In genomic region chr9:37054703-37055102, GRCm38 (mm10) we compare ENCODE assay signal across 8 mouse cellular contexts.
DNase-seq lines count a peak whose midpoint lies in the region; ATAC-seq and TF ChIP-seq lines count a peak whose summit lies in the region.

No protein-coding gene starts in this region.

- peak overlapping the region; percentile 44; the same call in 1 of the 2 replicates for H3K4me2 ChIP-seq in kidney, embryonic 15.5 days
- peak overlapping the region; percentile 58 for H3K4me2 ChIP-seq in embryonic facial prominence, embryonic 13.5 days
- H3K4me2 ChIP-seq in heart, embryonic 15.5 days: no peak overlapping the region
- peak overlapping the region; percentile 41 for H3K4me2 ChIP-seq in neural tube, embryonic 15.5 days

- H3K27ac ChIP-seq in kidney, embryonic 15.5 days: peak overlapping the region; percentile 84
- H3K27ac ChIP-seq in kidney, adult 2 months (ENCODE audit: insufficient read depth, low read depth, low read length): no peak overlapping the region; the same call in 1 of the 2 replicates
- H3K27ac ChIP-seq in embryonic facial prominence, embryonic 13.5 days: peak overlapping the region; percentile 63
- H3K27ac ChIP-seq in heart, embryonic 15.5 days: 0 out of 2 replicates have a peak overlapping the region, but pooled peaks have one; percentile 52
- peak overlapping the region; percentile 89 for H3K27ac ChIP-seq in limb, embryonic 10.5 days
- peak overlapping the region; percentile 77 for H3K27ac ChIP-seq in neural tube, embryonic 15.5 days (replicated peaks)

- H3K36me3 ChIP-seq in kidney, embryonic 15.5 days: no peaks in the 10 kb centered on the region
- no peaks in the 10 kb centered on the region for H3K36me3 ChIP-seq in kidney, adult 2 months (ENCODE audit: control insufficient read depth, insufficient read depth, low read length)
- H3K36me3 ChIP-seq in embryonic facial prominence, embryonic 13.5 days: no peaks in the 10 kb centered on the region
- H3K36me3 ChIP-seq in heart, embryonic 15.5 days: no peaks in the 10 kb centered on the region
- H3K36me3 ChIP-seq in limb, embryonic 10.5 days: no peaks in the 10 kb centered on the region
- H3K36me3 ChIP-seq in neural tube, embryonic 15.5 days: no peaks in the 10 kb centered on the region

- no peak for TF ChIP-seq POLR2A in kidney, adult 2 months (IDR thresholded peaks at IDR 0.05; ENCODE audit: low read depth, low read length)

- DNase-seq in kidney, adult 2 months: no peak
- no peak for DNase-seq in limb, embryonic 10.5 days (ENCODE audit: low spot score)
- DNase-seq in cerebellum, postnatal 25 days: no peak

- H3K4me1 ChIP-seq in kidney, embryonic 15.5 days: peaks cover 45% of the 10 kb centered on the region
- H3K4me1 ChIP-seq in kidney, adult 2 months (ENCODE audit: control insufficient read depth, insufficient read depth, low read length): no peaks in the 10 kb centered on the region
- peaks cover 27% of the 10 kb centered on the region for H3K4me1 ChIP-seq in embryonic facial prominence, embryonic 13.5 days
- peaks cover 18% of the 10 kb centered on the region for H3K4me1 ChIP-seq in heart, embryonic 15.5 days (replicated peaks)
- H3K4me1 ChIP-seq in limb, embryonic 10.5 days: peaks cover 56% of the 10 kb centered on the region
- peaks cover 65% of the 10 kb centered on the region for H3K4me1 ChIP-seq in neural tube, embryonic 15.5 days

- peak; percentile 30; the same call in 1 of the 2 replicates for ATAC-seq in kidney, embryonic 15.5 days (replicated peaks; ENCODE audit: low FRiP score)
- no peak; the same call in 1 of the 2 replicates for ATAC-seq in embryonic facial prominence, embryonic 13.5 days (ENCODE audit: insufficient number of reproducible peaks, insufficient read depth, low FRiP score, low TSS enrichment, low read depth)
- ATAC-seq in heart, embryonic 15.5 days (replicated peaks; ENCODE audit: insufficient number of reproducible peaks, insufficient read depth, low FRiP score, low read depth): no peak
- ATAC-seq in neural tube, embryonic 15.5 days (ENCODE audit: low FRiP score): 0 out of 2 replicates have a peak, but pooled peaks have one; percentile 5
- no peak for ATAC-seq in erythroblast, adult 5-6 weeks (replicated peaks; ENCODE audit: low FRiP score, poor library complexity, severe bottlenecking)

- no peaks in the 10 kb centered on the region for H3K27me3 ChIP-seq in kidney, embryonic 15.5 days
- no peaks in the 10 kb centered on the region for H3K27me3 ChIP-seq in kidney, adult 2 months (replicated peaks; ENCODE audit: control insufficient read depth, insufficient read depth, low read length)
- H3K27me3 ChIP-seq in embryonic facial prominence, embryonic 13.5 days: no peaks in the 10 kb centered on the region
- H3K27me3 ChIP-seq in heart, embryonic 15.5 days: no peaks in the 10 kb centered on the region
- peaks cover 38% of the 10 kb centered on the region for H3K27me3 ChIP-seq in limb, embryonic 10.5 days (ENCODE audit: low read depth, poor library complexity, severe bottlenecking)
- no peaks in the 10 kb centered on the region for H3K27me3 ChIP-seq in neural tube, embryonic 15.5 days (replicated peaks)

- 26% methylated on average over 5 of the region's 5 CpGs for WGBS in kidney, embryonic 15.5 days
- 63% methylated on average over 5 of the region's 5 CpGs for WGBS in kidney, adult 2 months
- 23% methylated on average over 5 of the region's 5 CpGs for WGBS in embryonic facial prominence, embryonic 13.5 days
- 32% methylated on average over 5 of the region's 5 CpGs for WGBS in heart, embryonic 15.5 days
- 25% methylated on average over 5 of the region's 5 CpGs for WGBS in limb, embryonic 10.5 days
- 26% methylated on average over 5 of the region's 5 CpGs for WGBS in neural tube, embryonic 15.5 days

- no peak for TF ChIP-seq CTCF in kidney, adult 2 months (conservative IDR thresholded peaks at IDR 0.05; ENCODE audit: insufficient read depth, insufficient read length, low read depth, low read length)

- no peak overlapping the region for H3K9ac ChIP-seq in kidney, embryonic 15.5 days
- no peak overlapping the region for H3K9ac ChIP-seq in embryonic facial prominence, embryonic 13.5 days
- no peak overlapping the region for H3K9ac ChIP-seq in heart, embryonic 15.5 days
- peak overlapping the region; percentile 37; the same call in 1 of the 2 replicates for H3K9ac ChIP-seq in neural tube, embryonic 15.5 days (replicated peaks)

- H3K9me3 ChIP-seq in kidney, embryonic 15.5 days (replicated peaks): no peaks in the 10 kb centered on the region
- no peaks in the 10 kb centered on the region for H3K9me3 ChIP-seq in embryonic facial prominence, embryonic 13.5 days
- no peaks in the 10 kb centered on the region for H3K9me3 ChIP-seq in heart, embryonic 15.5 days (replicated peaks)
- no peaks in the 10 kb centered on the region for H3K9me3 ChIP-seq in limb, embryonic 10.5 days (replicated peaks)
- no peaks in the 10 kb centered on the region for H3K9me3 ChIP-seq in neural tube, embryonic 15.5 days (replicated peaks)

- no peak overlapping the region for H3K4me3 ChIP-seq in kidney, embryonic 15.5 days (replicated peaks)
- no peak overlapping the region for H3K4me3 ChIP-seq in kidney, adult 2 months (ENCODE audit: insufficient read depth, low read depth, low read length)
- no peak overlapping the region for H3K4me3 ChIP-seq in embryonic facial prominence, embryonic 13.5 days
- no peak overlapping the region for H3K4me3 ChIP-seq in heart, embryonic 15.5 days
- H3K4me3 ChIP-seq in limb, embryonic 10.5 days: peak overlapping the region; percentile 40
- H3K4me3 ChIP-seq in neural tube, embryonic 15.5 days (replicated peaks): no peak overlapping the region

Comparison
In these comparisons a context has a peak if more than half of its experiments do, and no peak if none do; other contexts are left out.
1. ATAC-seq: peak in kidney, embryonic 15.5 days (single experiment) and neural tube, embryonic 15.5 days (single experiment); none in embryonic facial prominence, embryonic 13.5 days (single experiment), heart, embryonic 15.5 days (single experiment) and erythroblast, adult 5-6 weeks (single experiment).